Comparison of ENCODE assay signal across 10 mouse cellular contexts in genomic region chr3:149074658-149075487, GRCm38 (mm10).
DNase-seq lines count a peak whose midpoint lies in the region; ATAC-seq and TF ChIP-seq lines count a peak whose summit lies in the region.
"Had no signal": no experiment of that assay in that cellular context is flagged by ENCODE, and none has a peak within 500 bp of the region (broad histone marks: within the 10 kb centered on the region; RNA-seq: fewer than 3 reads in every experiment).

No protein-coding gene starts in this region.

- peaks cover 11% of the 10 kb centered on the region; the same call in 1 of the 2 replicates for H3K4me1 ChIP-seq in embryonic facial prominence, embryonic 14.5 days (ENCODE audit: control insufficient read depth, insufficient read depth, low read length)
- H3K4me1 ChIP-seq in midbrain, embryonic 15.5 days: peaks cover 18% of the 10 kb centered on the region; the same call in 1 of the 2 replicates

- H3K4me3 ChIP-seq in left cerebral cortex, adult 2 months: peak overlapping the region; percentile 21
- peak overlapping the region; percentile 10; the same call in 1 of the 2 replicates for H3K4me3 ChIP-seq in embryonic facial prominence, embryonic 14.5 days (ENCODE audit: low read depth, low read length)
- no peak overlapping the region for H3K4me3 ChIP-seq in midbrain, embryonic 15.5 days

- intact Hi-C loops in left cerebral cortex, adult 2 months (cut with DNase I): no loop called here
- intact Hi-C loops in heart, postnatal 14 days (cut with DNase I): no loop called here

- TF ChIP-seq CTCF in left cerebral cortex, adult 2 months (IDR thresholded peaks at IDR 0.05): no peak

- H3K27me3 ChIP-seq in embryonic facial prominence, embryonic 14.5 days (replicated peaks; ENCODE audit: control insufficient read depth, insufficient read depth, low read length): no peaks in the 10 kb centered on the region
- H3K27me3 ChIP-seq in midbrain, embryonic 15.5 days (replicated peaks): no peaks in the 10 kb centered on the region

- no peak for DNase-seq in left cerebral cortex, adult 2 months (ENCODE audit: extremely low spot score in 1 of 2, low spot score in 2 of 2)
- no peak for DNase-seq in left cerebral cortex, adult 11 months (ENCODE audit: low spot score)
- DNase-seq in embryonic facial prominence, embryonic 14.5 days (ENCODE audit: low spot score): peak; percentile 50
- peak; percentile 54 for DNase-seq in kidney, adult 9 months
- DNase-seq in heart, postnatal 14 days: no peak
- no peak for DNase-seq in gastrocnemius, adult 8-10 months (ENCODE audit: low spot score in 2 of 2)
- DNase-seq in right cerebral cortex, adult 2 months (ENCODE audit: low spot score in 2 of 2): no peak
- DNase-seq: spleen, adult 18-20 months had no signal

- H3K36me3 ChIP-seq in embryonic facial prominence, embryonic 14.5 days (ENCODE audit: control insufficient read depth, insufficient read depth, low read length): no peaks in the 10 kb centered on the region
- H3K36me3 ChIP-seq in midbrain, embryonic 15.5 days (replicated peaks): no peaks in the 10 kb centered on the region

- no peaks in the 10 kb centered on the region for H3K9me3 ChIP-seq in embryonic facial prominence, embryonic 14.5 days (ENCODE audit: control insufficient read depth, low read length)
- no peaks in the 10 kb centered on the region for H3K9me3 ChIP-seq in midbrain, embryonic 15.5 days

- peak overlapping the region; percentile 48 for H3K4me2 ChIP-seq in embryonic facial prominence, embryonic 14.5 days (ENCODE audit: low read depth, low read length)
- H3K4me2 ChIP-seq in midbrain, embryonic 15.5 days: peak overlapping the region; percentile 22; the same call in 1 of the 2 replicates

- ATAC-seq in embryonic facial prominence, embryonic 14.5 days (ENCODE audit: low read depth): peak; percentile 32; the same call in 1 of the 2 replicates
- peak; percentile 71; the same call in 1 of the 2 replicates for ATAC-seq in midbrain, embryonic 15.5 days (replicated peaks)
- ATAC-seq: inflammation-experienced regulatory T-cells, adult 6 months had no signal

- H3K9ac ChIP-seq in embryonic facial prominence, embryonic 14.5 days (ENCODE audit: low read depth, low read length): no peak overlapping the region
- no peak overlapping the region for H3K9ac ChIP-seq in midbrain, embryonic 15.5 days

- 34% methylated on average over 27 of the region's 27 CpGs for WGBS in embryonic facial prominence, embryonic 14.5 days
- 59% methylated on average over 27 of the region's 27 CpGs for WGBS in midbrain, embryonic 15.5 days

- H3K27ac ChIP-seq in left cerebral cortex, adult 2 months: no peak overlapping the region
- H3K27ac ChIP-seq in embryonic facial prominence, embryonic 14.5 days (replicated peaks; ENCODE audit: low read depth, low read length): no peak overlapping the region
- H3K27ac ChIP-seq in midbrain, embryonic 15.5 days: no peak overlapping the region

Comparison
In these comparisons a context has a peak if more than half of its experiments do, and no peak if none do; other contexts are left out.
1. DNase-seq: peak in embryonic facial prominence, embryonic 14.5 days (single experiment) and kidney, adult 9 months (single experiment); none in left cerebral cortex, adult 2 months (0 of 2), left cerebral cortex, adult 11 months (single experiment), heart, postnatal 14 days (0 of 2), gastrocnemius, adult 8-10 months (0 of 2) and right cerebral cortex, adult 2 months (0 of 2).